Comparison of ENCODE assay signal across 9 mouse cellular contexts in the genomic region with DNA sequence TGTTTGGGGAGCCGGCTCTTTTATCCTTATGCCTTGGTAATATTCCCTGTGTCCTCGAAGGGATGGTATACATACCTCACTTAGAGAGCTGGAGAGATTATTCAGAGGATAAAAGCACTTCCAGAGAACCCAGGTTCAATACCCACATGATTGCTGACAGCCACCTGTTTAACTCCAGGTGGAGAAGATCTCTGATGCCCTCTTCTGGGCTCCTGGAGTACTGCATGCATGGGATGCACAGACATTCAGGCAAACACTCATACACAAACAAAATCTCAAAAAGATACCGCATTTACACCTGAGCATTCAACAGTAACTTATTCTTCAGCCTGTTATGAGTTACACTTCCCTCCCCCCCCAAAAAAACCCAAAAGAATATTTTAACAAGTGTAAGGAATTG. TPM values are rescaled to one million over a fixed set of nuclear protein-coding genes. Genes with fewer than 3 reads are reported as not detected.
DNase-seq lines count a peak whose midpoint lies in the region; ATAC-seq lines count a peak whose summit lies in the region.
"Had no signal": no experiment of that assay in that cellular context is flagged by ENCODE, and none has a peak within 500 bp of the region (broad histone marks: within the 10 kb centered on the region; RNA-seq: fewer than 3 reads in every experiment).

No protein-coding gene starts in this region.

- H3K9ac ChIP-seq in midbrain, embryonic 16.5 days (ENCODE audit: low read depth, low read length): no peak overlapping the region

- DNase-seq in cerebellum, postnatal 10 days: peak; percentile 53 to 64
- DNase-seq in cerebellum, adult 11-12 months: no peak
- peak; percentile 24 for DNase-seq in midbrain, embryonic 10.5 days (ENCODE audit: low spot score)
- peak; percentile 50 for DNase-seq in kidney, postnatal 14 days
- DNase-seq in spleen, postnatal 10 days (ENCODE audit: low spot score in 2 of 2): peak; percentile 67 to 81
- no peak for DNase-seq in adrenal gland, adult 8-10 months
- no peak for DNase-seq in left cerebral cortex, adult 9 months (ENCODE audit: low spot score in 2 of 2)

- no peak overlapping the region for H3K27ac ChIP-seq in midbrain, embryonic 10.5 days (replicated peaks)
- no peak overlapping the region for H3K27ac ChIP-seq in midbrain, embryonic 16.5 days (ENCODE audit: low read length)

- H3K9me3 ChIP-seq in midbrain, embryonic 10.5 days (replicated peaks): no peaks in the 10 kb centered on the region
- H3K9me3 ChIP-seq in midbrain, embryonic 16.5 days (replicated peaks; ENCODE audit: control insufficient read depth, low read length, poor library complexity, severe bottlenecking): no peaks in the 10 kb centered on the region

- no peaks in the 10 kb centered on the region for H3K4me1 ChIP-seq in midbrain, embryonic 10.5 days
- no peaks in the 10 kb centered on the region for H3K4me1 ChIP-seq in midbrain, embryonic 16.5 days (ENCODE audit: control insufficient read depth, insufficient read depth, low read length)

- no peak overlapping the region for H3K4me3 ChIP-seq in midbrain, embryonic 10.5 days
- no peak overlapping the region for H3K4me3 ChIP-seq in midbrain, embryonic 16.5 days (ENCODE audit: low read depth, low read length)
- H3K4me3 ChIP-seq: erythroblast, embryonic 14.5 days had no signal

- H3K4me2 ChIP-seq in midbrain, embryonic 16.5 days (ENCODE audit: low read length): no peak overlapping the region

- ATAC-seq in midbrain, embryonic 16.5 days: no peak

- 95% methylated on average over 3 of the region's 3 CpGs for WGBS in midbrain, embryonic 10.5 days
- 98% methylated on average over 3 of the region's 3 CpGs for WGBS in midbrain, embryonic 16.5 days

- peaks cover 76% of the 10 kb centered on the region for H3K36me3 ChIP-seq in midbrain, embryonic 10.5 days
- peaks cover 8% of the 10 kb centered on the region; the same call in 1 of the 2 replicates for H3K36me3 ChIP-seq in midbrain, embryonic 16.5 days (ENCODE audit: control insufficient read depth, insufficient read depth, low read length)

- H3K27me3 ChIP-seq in midbrain, embryonic 10.5 days (ENCODE audit: low read depth, poor library complexity, severe bottlenecking): no peaks in the 10 kb centered on the region
- no peaks in the 10 kb centered on the region for H3K27me3 ChIP-seq in midbrain, embryonic 16.5 days (ENCODE audit: control insufficient read depth, insufficient read depth, low read depth, low read length)

RNA-seq across cellular contexts. Expression of a gene that starts 20.9 kb away (rescaled TPM):
- 1.5 and 2.0 TPM in 2 replicates for polyA plus RNA-seq in midbrain, embryonic 10.5 days (2016; fragmentation: Nextera tagmentation; extraction: Ambion mirVana)
- 0.14 and 0.29 TPM in 2 replicates for polyA plus RNA-seq in midbrain, embryonic 16.5 days (2015; fragmentation: Nextera tagmentation; extraction: Ambion mirVana)
- 1 to 10 TPM; 2.7 to 5.6 (median 4.7) TPM for total RNA-seq in adrenal gland, adult 8-10 months (2022)

RNA-seq across cellular contexts. Expression of a gene that starts 34.3 kb away (rescaled TPM):
- polyA plus RNA-seq in midbrain, embryonic 10.5 days (2016; fragmentation: Nextera tagmentation; extraction: Ambion mirVana): 13.5 and 15.6 TPM in 2 replicates
- 24.5 and 25.2 TPM in 2 replicates for polyA plus RNA-seq in midbrain, embryonic 16.5 days (2015; fragmentation: Nextera tagmentation; extraction: Ambion mirVana)
- 10 to 100 TPM; 31.7 to 39.8 (median 35.4) TPM for total RNA-seq in adrenal gland, adult 8-10 months (2022)

RNA-seq across cellular contexts. Expression of a gene that starts 52.8 kb away (rescaled TPM):
- 78.9 and 79.8 TPM in 2 replicates for polyA plus RNA-seq in midbrain, embryonic 10.5 days (2016; fragmentation: Nextera tagmentation; extraction: Ambion mirVana)
- 41.8 and 53.5 TPM in 2 replicates for polyA plus RNA-seq in midbrain, embryonic 16.5 days (2015; fragmentation: Nextera tagmentation; extraction: Ambion mirVana)
- total RNA-seq in adrenal gland, adult 8-10 months (2022): 10 to 100 TPM; 16.9 to 22.5 (median 21.0) TPM

RNA-seq across cellular contexts. Expression of a gene that starts 57.3 kb away (rescaled TPM):
- polyA plus RNA-seq in midbrain, embryonic 10.5 days (2016; fragmentation: Nextera tagmentation; extraction: Ambion mirVana): 5.3 and 5.9 TPM in 2 replicates
- polyA plus RNA-seq in midbrain, embryonic 16.5 days (2015; fragmentation: Nextera tagmentation; extraction: Ambion mirVana): 2.1 and 3.2 TPM in 2 replicates
- 10 to 100 TPM; 42.3 to 54.0 (median 43.6) TPM for total RNA-seq in adrenal gland, adult 8-10 months (2022)

Comparison
In these comparisons a context has a peak if more than half of its experiments do, and no peak if none do; other contexts are left out.
1. DNase-seq: peak in cerebellum, postnatal 10 days (2 of 2), midbrain, embryonic 10.5 days (single experiment), kidney, postnatal 14 days (single experiment) and spleen, postnatal 10 days (2 of 2); none in cerebellum, adult 11-12 months (single experiment), adrenal gland, adult 8-10 months (single experiment) and left cerebral cortex, adult 9 months (0 of 2).